Mouse (Mus musculus): ENCODE results near the gene Foxa3. TPM values are rescaled to one million over a fixed set of nuclear protein-coding genes. Genes with fewer than 3 reads are reported as not detected.

Gene Foxa3
- polyA plus RNA-seq, 1 experiment from 2014 or later: not detected

GRCm38 (mm10) chr7:19046286-19047069 is 23.1 kb upstream of the Foxa3 start:
- H3K4me3 ChIP-seq (ENCODE audit: low read depth, low read length): no peak overlapping the region
- H3K27me3 ChIP-seq (ENCODE audit: control insufficient read depth, insufficient read depth, low read length): no peaks in the 10 kb centered on the region
- ATAC-seq (ENCODE audit: low FRiP score): no peak
- no peak for DNase-seq (ENCODE audit: low spot score)
- peaks cover 26% of the 10 kb centered on the region for H3K36me3 ChIP-seq (ENCODE audit: control insufficient read depth, insufficient read depth, low read length)
- no peak overlapping the region for H3K4me2 ChIP-seq (replicated peaks; ENCODE audit: low read depth, low read length)
- H3K9me3 ChIP-seq (ENCODE audit: control insufficient read depth, low read length): no peaks in the 10 kb centered on the region
- H3K9ac ChIP-seq (ENCODE audit: low read depth, low read length): no peak overlapping the region
- WGBS: 93% methylated on average over 11 of the region's 11 CpGs
- no peaks in the 10 kb centered on the region for H3K4me1 ChIP-seq (replicated peaks; ENCODE audit: control insufficient read depth, insufficient read depth, low read length)
- H3K27ac ChIP-seq (ENCODE audit: low read depth, low read length): no peak overlapping the region

GRCm38 (mm10) chr7:19044616-19045015 is 21.3 kb upstream of the Foxa3 start:
- no peak overlapping the region for H3K27ac ChIP-seq (ENCODE audit: low read depth, low read length)
- no peak overlapping the region for H3K4me3 ChIP-seq (ENCODE audit: low read depth, low read length)
- no peaks in the 10 kb centered on the region for H3K9me3 ChIP-seq (ENCODE audit: control insufficient read depth, low read length)
- no peaks in the 10 kb centered on the region for H3K27me3 ChIP-seq (ENCODE audit: control insufficient read depth, insufficient read depth, low read length)
- ATAC-seq (ENCODE audit: low FRiP score): no peak
- H3K36me3 ChIP-seq (ENCODE audit: control insufficient read depth, insufficient read depth, low read length): peaks cover 20% of the 10 kb centered on the region
- DNase-seq (ENCODE audit: low spot score): no peak
- no peaks in the 10 kb centered on the region for H3K4me1 ChIP-seq (replicated peaks; ENCODE audit: control insufficient read depth, insufficient read depth, low read length)
- no peak overlapping the region for H3K4me2 ChIP-seq (replicated peaks; ENCODE audit: low read depth, low read length)
- H3K9ac ChIP-seq (ENCODE audit: low read depth, low read length): no peak overlapping the region
- WGBS: 94% methylated on average over 6 of the region's 6 CpGs

GRCm38 (mm10) chr7:19031641-19032040 is 8.3 kb upstream of the Foxa3 start:
- ATAC-seq (ENCODE audit: low FRiP score) (no peak), DNase-seq (ENCODE audit: low spot score) (no peak)
- Histone ChIP-seq H3K4me2 (replicated peaks; ENCODE audit: low read depth, low read length) (no peak overlapping the region), H3K27ac (ENCODE audit: low read depth, low read length) (0 out of 2 replicates have a peak overlapping the region, but pooled peaks have one; percentile 17), H3K4me1 (replicated peaks; ENCODE audit: control insufficient read depth, insufficient read depth, low read length) (no peaks in the 10 kb centered on the region), H3K9me3 (ENCODE audit: control insufficient read depth, low read length) (no peaks in the 10 kb centered on the region), H3K36me3 (ENCODE audit: control insufficient read depth, insufficient read depth, low read length) (peaks cover 13% of the 10 kb centered on the region), H3K9ac (ENCODE audit: low read depth, low read length) (no peak overlapping the region), H3K4me3 (ENCODE audit: low read depth, low read length) (no peak overlapping the region), H3K27me3 (ENCODE audit: control insufficient read depth, insufficient read depth, low read length) (no peaks in the 10 kb centered on the region)
- 34% methylated on average over 4 of the region's 4 CpGs for WGBS

GRCm38 (mm10) chr7:19029084-19029653 is 5.8 kb upstream of the Foxa3 start:
- peak; percentile 81 for DNase-seq (ENCODE audit: low spot score)
- H3K9me3 ChIP-seq (ENCODE audit: control insufficient read depth, low read length): no peaks in the 10 kb centered on the region
- ATAC-seq (ENCODE audit: low FRiP score): peak; percentile 42
- no peaks in the 10 kb centered on the region for H3K27me3 ChIP-seq (ENCODE audit: control insufficient read depth, insufficient read depth, low read length)
- H3K27ac ChIP-seq (ENCODE audit: low read depth, low read length): no peak overlapping the region
- H3K36me3 ChIP-seq (ENCODE audit: control insufficient read depth, insufficient read depth, low read length): peaks cover 9% of the 10 kb centered on the region; the same call in 1 of the 2 replicates
- H3K9ac ChIP-seq (ENCODE audit: low read depth, low read length): no peak overlapping the region
- no peak overlapping the region for H3K4me3 ChIP-seq (ENCODE audit: low read depth, low read length)
- no peak overlapping the region for H3K4me2 ChIP-seq (replicated peaks; ENCODE audit: low read depth, low read length)
- H3K4me1 ChIP-seq (replicated peaks; ENCODE audit: control insufficient read depth, insufficient read depth, low read length): no peaks in the 10 kb centered on the region
- 64% methylated on average over 6 of the region's 6 CpGs for WGBS

- H3K4me1 ChIP-seq (replicated peaks; ENCODE audit: control insufficient read depth, insufficient read depth, low read length): no peaks in the 10 kb centered on the region
- no peak overlapping the region for H3K4me2 ChIP-seq (replicated peaks; ENCODE audit: low read depth, low read length)
- ATAC-seq (ENCODE audit: low FRiP score) (no peak), DNase-seq (ENCODE audit: low spot score) (no peak)
- peaks cover 9% of the 10 kb centered on the region; the same call in 1 of the 2 replicates for H3K36me3 ChIP-seq (ENCODE audit: control insufficient read depth, insufficient read depth, low read length)
- H3K4me3 ChIP-seq (ENCODE audit: low read depth, low read length): no peak overlapping the region
- no peak overlapping the region for H3K27ac ChIP-seq (ENCODE audit: low read depth, low read length)
- peaks cover 8% of the 10 kb centered on the region for H3K27me3 ChIP-seq (ENCODE audit: control insufficient read depth, insufficient read depth, low read length)
- H3K9me3 ChIP-seq (ENCODE audit: control insufficient read depth, low read length): no peaks in the 10 kb centered on the region
- H3K9ac ChIP-seq (ENCODE audit: low read depth, low read length): no peak overlapping the region
Measured at GRCm38 (mm10) chr7:19028067-19028466, 4.7 kb upstream of the Foxa3 start.

GRCm38 (mm10) chr7:19024581-19025255 is 1.4 kb upstream of the Foxa3 start:
- no peaks in the 10 kb centered on the region for H3K9me3 ChIP-seq (ENCODE audit: control insufficient read depth, low read length)
- H3K36me3 ChIP-seq (ENCODE audit: control insufficient read depth, insufficient read depth, low read length): no peaks in the 10 kb centered on the region
- peak overlapping the region; percentile 87 for H3K4me3 ChIP-seq (ENCODE audit: low read depth, low read length)
- peak overlapping the region; percentile 63 for H3K4me2 ChIP-seq (replicated peaks; ENCODE audit: low read depth, low read length)
- peak overlapping the region; percentile 88 for H3K9ac ChIP-seq (ENCODE audit: low read depth, low read length)
- peaks cover 34% of the 10 kb centered on the region for H3K27me3 ChIP-seq (ENCODE audit: control insufficient read depth, insufficient read depth, low read length)
- 0 out of 2 replicates have a peak overlapping the region, but pooled peaks have one; percentile 6 for H3K27ac ChIP-seq (ENCODE audit: low read depth, low read length)
- no peaks in the 10 kb centered on the region for H3K4me1 ChIP-seq (replicated peaks; ENCODE audit: control insufficient read depth, insufficient read depth, low read length)
- 2% methylated on average over 28 of the region's 36 CpGs for WGBS
- DNase-seq (ENCODE audit: low spot score) (peak; percentile 50), ATAC-seq (ENCODE audit: low FRiP score) (peak; percentile 65)

GRCm38 (mm10) chr7:19024096-19024506 is 763 bp upstream of the Foxa3 start, which contains the start of gene Sympk:
Gene Sympk (plus strand): TSS chr7:19024377.
- peak; percentile 95 for ATAC-seq (ENCODE audit: low FRiP score)

GRCm38 (mm10) chr7:19022189-19022958 is 964 bp downstream of the Foxa3 start:
- Histone ChIP-seq H3K27ac (ENCODE audit: low read depth, low read length) (no peak overlapping the region), H3K9ac (ENCODE audit: low read depth, low read length) (no peak overlapping the region), H3K4me2 (replicated peaks; ENCODE audit: low read depth, low read length) (no peak overlapping the region), H3K4me1 (replicated peaks; ENCODE audit: control insufficient read depth, insufficient read depth, low read length) (no peaks in the 10 kb centered on the region), H3K36me3 (ENCODE audit: control insufficient read depth, insufficient read depth, low read length) (no peaks in the 10 kb centered on the region), H3K27me3 (ENCODE audit: control insufficient read depth, insufficient read depth, low read length) (peaks cover 34% of the 10 kb centered on the region), H3K9me3 (ENCODE audit: control insufficient read depth, low read length) (no peaks in the 10 kb centered on the region), H3K4me3 (ENCODE audit: low read depth, low read length) (no peak overlapping the region)
- DNase-seq (ENCODE audit: low spot score) (no peak), ATAC-seq (ENCODE audit: low FRiP score) (no peak)
- 69% methylated on average over 18 of the region's 18 CpGs for WGBS

More at GRCm38 (mm10) chr7:19024096-19024506, 763 bp upstream of the Foxa3 start, which contains the start of gene Sympk:
- Histone ChIP-seq H3K9ac (ENCODE audit: low read depth, low read length) (peak within 1 kb of the TSS; percentile 88), H3K4me3 (ENCODE audit: low read depth, low read length) (peak within 1 kb of the TSS; percentile 87), H3K4me1 (replicated peaks; ENCODE audit: control insufficient read depth, insufficient read depth, low read length) (no peaks in the 10 kb centered on the region), H3K27ac (ENCODE audit: low read depth, low read length) (0 out of 2 replicates have a peak within 1 kb of the TSS, but pooled peaks have one; percentile 6), H3K27me3 (ENCODE audit: control insufficient read depth, insufficient read depth, low read length) (peaks cover 34% of the 10 kb centered on the region), H3K4me2 (replicated peaks; ENCODE audit: low read depth, low read length) (peak within 1 kb of the TSS; percentile 63), H3K36me3 (ENCODE audit: control insufficient read depth, insufficient read depth, low read length) (no peaks in the 10 kb centered on the region), H3K9me3 (ENCODE audit: control insufficient read depth, low read length) (no peaks in the 10 kb centered on the region)
- under 1% methylated on average over 44 of the region's 50 CpGs for WGBS
- DNase-seq (ENCODE audit: low spot score): peak; percentile 98
